Mouse (Mus musculus) CH12.LX (cell line): ENCODE measurements around the gene Zfp638. TPM values are rescaled to one million over a fixed set of nuclear protein-coding genes. Genes with fewer than 3 reads are reported as not detected.
A peak's percentile ranks its signal among the peaks of the same experiment; 100 is the strongest.

Source experiments
- DNase-seq: peaks from one replicate; pipeline ENCODE4 v3.0.0-alpha.2; 2013; ENCODE audit errors: extremely low read depth
- H3K27ac ChIP-seq: 2 replicates; pipeline ENCODE4 v1.5.1; 2012; ENCODE audit warnings: low read depth, mild to moderate bottlenecking, control low read depth, moderate library complexity; ENCODE audit not compliant: insufficient read depth
- H3K27me3 ChIP-seq: replicated peaks from 2 replicates; pipeline ENCODE3; 2012; ENCODE audit warnings: inconsistent platforms
- H3K36me3 ChIP-seq, 2 experiments: replicated peaks in 1 of 2; 2 replicates each; pipeline versions ENCODE3 to v1.6.1; 2012; ENCODE audit warnings: inconsistent platforms in 1 of 2, low read length in 1 of 2, mild to moderate bottlenecking in 1 of 2, mixed read lengths in 1 of 2, moderate library complexity in 1 of 2; ENCODE audit not compliant: control insufficient read depth in 1 of 2, insufficient read depth in 1 of 2
- H3K4me1 ChIP-seq, 2 experiments: 2 replicates each; pipeline ENCODE4 v1.6.1; 2012; ENCODE audit warnings: inconsistent platforms in 1 of 2, moderate library complexity in 1 of 2; ENCODE audit not compliant: insufficient read depth in 2 of 2, control insufficient read depth in 1 of 2
- H3K4me2 ChIP-seq: 2 replicates; pipeline ENCODE4 v1.6.1; 2012; ENCODE audit warnings: low read depth, mild to moderate bottlenecking, control low read depth; ENCODE audit not compliant: poor library complexity, insufficient read depth, severe bottlenecking
- H3K4me3 ChIP-seq, 3 experiments: fragments of 150-350 bp in 1 of 3; sonication (generic) in 1 of 3; replicated peaks in 1 of 3; 2 replicates each; pipeline versions ENCODE3 to v1.5.1; 2011 to 2012; ENCODE audit warnings: low read depth in 2 of 3, low read length in 2 of 3, mild to moderate bottlenecking in 2 of 3, moderate library complexity in 2 of 3, control low read depth in 1 of 3, improper control_type of control experiment in 1 of 3, inconsistent platforms in 1 of 3, mixed read lengths in 1 of 3; ENCODE audit not compliant: poor library complexity in 1 of 3
- H3K79me2 ChIP-seq: replicated peaks from 2 replicates; pipeline ENCODE4 v1.6.1; 2012; ENCODE audit warnings: mild to moderate bottlenecking, moderate library complexity; ENCODE audit not compliant: control insufficient read depth, poor library complexity, insufficient read depth, severe bottlenecking; ENCODE audit errors: extremely low read depth
- H3K9ac ChIP-seq: 2 replicates; pipeline ENCODE4 v1.6.1; 2012; ENCODE audit warnings: low read depth, mild to moderate bottlenecking, control low read depth, moderate library complexity; ENCODE audit not compliant: insufficient read depth
- H3K9me3 ChIP-seq: replicated peaks from 2 replicates; pipeline ENCODE3; 2012; ENCODE audit warnings: low read length, inconsistent platforms, mixed read lengths
- ELF1 ChIP-seq: IDR thresholded peaks from 2 replicates; pipeline ENCODE4 v1.6.1; 2014; ENCODE audit warnings: low read depth, mild to moderate bottlenecking, inconsistent platforms, low read length, improper control_type of control experiment
- EP300 ChIP-seq: IDR thresholded peaks from 2 replicates; pipeline ENCODE4 v1.6.1; 2011; ENCODE audit warnings: low read length, improper control_type of control experiment
- ETS1 ChIP-seq: conservative IDR thresholded peaks from 2 replicates; pipeline ENCODE4 v1.6.1; 2012; ENCODE audit warnings: low read depth, mild to moderate bottlenecking, inconsistent platforms, low read length, improper control_type of control experiment, moderate library complexity
- HCFC1 ChIP-seq: IDR thresholded peaks from 2 replicates; pipeline ENCODE4 v1.6.1; 2012; ENCODE audit warnings: low read depth, mild to moderate bottlenecking, inconsistent platforms, low read length, improper control_type of control experiment
- IRF4 ChIP-seq: IDR thresholded peaks from 2 replicates; pipeline ENCODE4 v1.6.1; 2014; ENCODE audit warnings: low read depth, mild to moderate bottlenecking, inconsistent platforms, low read length, improper control_type of control experiment
- JUN ChIP-seq: IDR thresholded peaks from 2 replicates; pipeline ENCODE4 v1.6.1; 2011; ENCODE audit warnings: low read depth, mild to moderate bottlenecking, low read length, improper control_type of control experiment, moderate library complexity; ENCODE audit not compliant: insufficient read depth
- JUND ChIP-seq: conservative IDR thresholded peaks from 2 replicates; pipeline ENCODE4 v1.6.1; 2011; ENCODE audit warnings: low read depth, low read length, improper control_type of control experiment
- KAT2A ChIP-seq: IDR thresholded peaks from 2 replicates; pipeline ENCODE4 v1.6.1; 2012; ENCODE audit warnings: low read length, improper control_type of control experiment, inconsistent platforms; ENCODE audit not compliant: insufficient replicate concordance
- MAFK ChIP-seq: IDR thresholded peaks from 2 replicates; pipeline ENCODE4 v1.6.1; 2011; ENCODE audit warnings: low read length, improper control_type of control experiment; ENCODE audit not compliant: insufficient replicate concordance
- MXI1 ChIP-seq: IDR thresholded peaks from 2 replicates; pipeline ENCODE4 v1.6.1; 2011; ENCODE audit warnings: mild to moderate bottlenecking, low read depth, low read length, improper control_type of control experiment
- NRF1 ChIP-seq: IDR thresholded peaks from 2 replicates; pipeline ENCODE4 v1.6.1; 2014; ENCODE audit warnings: low read depth, mild to moderate bottlenecking, inconsistent platforms, low read length, improper control_type of control experiment, moderate library complexity
- PAX5 ChIP-seq: IDR thresholded peaks from 2 replicates; pipeline ENCODE4 v1.6.1; 2012; ENCODE audit warnings: low read length, inconsistent platforms, mixed read lengths
- RAD21 ChIP-seq: IDR thresholded peaks from 2 replicates; pipeline ENCODE4 v1.6.1; 2011; ENCODE audit warnings: low read depth, mild to moderate bottlenecking, low read length, improper control_type of control experiment, moderate library complexity
- TBP ChIP-seq: conservative IDR thresholded peaks from 2 replicates; pipeline ENCODE4 v1.6.1; 2011; ENCODE audit warnings: low read depth, low read length, improper control_type of control experiment
- TCF12 ChIP-seq: IDR thresholded peaks from 2 replicates; pipeline ENCODE4 v1.6.1; 2014; ENCODE audit warnings: low read depth, mild to moderate bottlenecking, inconsistent platforms, low read length, improper control_type of control experiment
- USF2 ChIP-seq: conservative IDR thresholded peaks from 2 replicates; pipeline ENCODE4 v1.6.1; 2011; ENCODE audit warnings: low read depth, low read length, improper control_type of control experiment
- ZKSCAN1 ChIP-seq: IDR thresholded peaks from 2 replicates; pipeline ENCODE4 v1.6.1; 2012; ENCODE audit warnings: low read depth, inconsistent platforms, low read length, improper control_type of control experiment, borderline replicate concordance
- dilution Hi-C: fragments of 300-500 bp; cut with MboI; formaldehyde crosslinking; loops from 2 replicates; pipeline ENCODE4 v1.14.3; 2020; ENCODE audit warnings: low sequenced_read_pairs; ENCODE audit not compliant: extremely low pct_unique_long_range_greater_than_20kb, extremely low pct_ligation_motif_present
- in situ Hi-C: fragments of 300-500 bp; cut with MboI; formaldehyde crosslinking; loops from 3 replicates; pipeline ENCODE4 v1.14.3; 2019; ENCODE audit warnings: low sequenced_read_pairs, low pct_ligation_motif_present, low pct_unique_long_range_greater_than_20kb, mixed read lengths
- polyA plus RNA-seq: library from polyadenylated mRNA; unstranded; fragments of >175 nt; gene quantifications from 2 replicates; pipeline ENCODE4 v1.2.1, GENCODE M21; 2012; ENCODE audit warnings: low read depth; ENCODE audit not compliant: insufficient read length
- total RNA-seq, 2 experiments: library from RNA; depleted of rRNA; stranded (reverse); fragments of 300-350 nt in 1 of 2; fragments of >200 nt in 1 of 2; gene quantifications; 2 replicates each; pipeline ENCODE4 v1.2.3; 2012 to 2014

Gene Zfp638
- total and polyA plus RNA-seq, 3 experiments = 42.1 to 57.3 (median 48.0) TPM

DNA sequence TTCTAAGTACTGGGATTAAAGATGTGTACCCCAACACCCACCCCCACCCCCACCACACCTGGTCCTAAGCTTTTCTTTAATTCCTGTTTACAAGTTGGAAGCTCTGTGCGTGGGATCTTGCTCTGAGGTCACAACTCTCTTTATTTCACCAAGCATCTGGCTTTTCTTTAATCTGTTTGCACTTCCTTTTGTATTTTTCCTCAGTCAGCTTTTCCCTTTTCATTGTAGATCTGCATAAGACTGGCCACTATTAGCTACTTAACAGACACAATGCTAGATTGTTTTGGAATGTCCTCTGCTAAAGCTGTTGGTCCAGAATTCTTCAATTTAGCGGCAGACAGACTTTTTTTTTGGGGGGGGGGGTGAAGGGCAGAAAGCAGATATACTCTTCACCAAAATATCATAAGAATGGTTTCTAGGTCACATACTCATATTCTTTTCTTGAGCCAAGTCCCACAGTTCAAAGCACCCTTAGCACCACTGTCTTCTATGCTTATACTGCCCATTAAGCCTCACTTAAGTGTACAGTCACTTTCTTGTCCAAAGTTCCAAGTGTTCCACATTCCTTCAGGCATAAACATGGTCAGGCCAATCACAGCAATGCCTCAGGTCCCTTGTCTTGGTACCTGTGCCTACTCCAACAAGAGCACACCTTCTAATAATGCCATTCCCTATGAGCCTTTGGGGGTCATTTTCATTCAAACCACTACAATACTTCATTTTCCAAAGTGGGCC is 23.5 kb downstream of the Zfp638 start:
- no peaks in the 10 kb centered on the region for H3K79me2 ChIP-seq
- dilution Hi-C loops (no loop called here), in situ Hi-C loops (no loop called here)
- no peak overlapping the region for H3K4me2 ChIP-seq
- no peak overlapping the region for H3K27ac ChIP-seq
- no peaks in the 10 kb centered on the region for H3K9me3 ChIP-seq
- no peaks in the 10 kb centered on the region for H3K27me3 ChIP-seq
- H3K36me3 ChIP-seq = no peaks in the 10 kb centered on the region
- TF ChIP-seq ETS1 (no peak), RAD21 (no peak)
- no peak overlapping the region for H3K9ac ChIP-seq
- no peak for DNase-seq
- H3K4me1 ChIP-seq = peaks cover 14 to 28% of the 10 kb centered on the region in 2 experiments; a peak in 3 of 4 replicates
- H3K4me3 ChIP-seq = no peak overlapping the region

DNA sequence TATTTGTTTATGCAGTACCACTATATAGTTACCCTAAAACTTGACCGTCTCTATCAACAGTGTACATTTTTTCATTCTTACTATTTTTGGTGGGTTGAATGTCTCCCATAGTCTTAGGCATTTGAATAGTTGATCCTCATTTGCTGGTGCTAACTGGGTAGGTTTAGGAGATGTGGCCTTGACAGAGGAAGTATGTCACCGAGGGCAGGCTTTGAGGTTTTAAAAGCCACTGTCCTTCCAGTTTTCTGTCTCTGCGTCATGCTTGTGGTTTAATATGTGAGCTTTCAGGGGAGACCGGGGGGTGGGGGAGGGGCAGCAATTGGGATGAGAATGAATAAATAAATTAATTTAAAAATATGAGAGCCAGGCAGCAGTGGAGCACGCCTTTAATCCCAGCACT is 24.3 kb downstream of the Zfp638 start:
- H3K4me2 ChIP-seq = no peak overlapping the region; the same call in 1 of the 2 replicates
- dilution Hi-C loops = no loop called here
- DNase-seq = peak; percentile 36

DNA sequence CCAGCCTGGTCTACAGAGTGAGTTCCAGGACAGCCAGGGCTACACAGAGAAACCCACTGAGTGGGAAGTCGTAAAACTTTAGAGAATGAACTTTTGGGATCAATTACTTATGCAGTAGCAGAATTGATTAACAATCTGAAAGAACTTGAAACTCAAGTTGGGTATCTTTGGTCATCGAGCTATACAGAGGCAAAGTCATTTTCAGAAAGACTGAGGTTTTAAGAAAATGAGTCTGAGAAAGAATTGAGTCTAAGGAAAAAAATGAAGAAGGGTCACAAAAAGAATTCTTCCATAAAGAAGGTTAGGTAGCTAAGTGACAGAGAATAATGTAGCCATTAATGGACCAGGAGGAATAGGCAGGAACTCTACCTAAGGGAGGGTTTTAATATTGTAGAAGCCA is 24.8 kb downstream of the Zfp638 start:
- TF ChIP-seq JUN = peak; percentile 25; the same call in 1 of the 2 replicates
- no peak for TF ChIP-seq NRF1
- peak; percentile 67 for TF ChIP-seq JUND
- peak; percentile 69 for TF ChIP-seq IRF4
- TF ChIP-seq EP300 = peak; percentile 65
- Histone ChIP-seq H3K79me2 (no peaks in the 10 kb centered on the region), H3K9me3 (no peaks in the 10 kb centered on the region), H3K4me2 (no peak overlapping the region), H3K4me1 (peaks cover 14 to 22% of the 10 kb centered on the region in 2 experiments; a peak in 3 of 4 replicates), H3K4me3 (no peak overlapping the region), H3K9ac (no peak overlapping the region), H3K27ac (no peak overlapping the region), H3K27me3 (no peaks in the 10 kb centered on the region), H3K36me3 (no peaks in the 10 kb centered on the region)
- no peak for DNase-seq
- dilution Hi-C loops = no loop called here
- in situ Hi-C loops = no loop called here

More for the DNA sequence above, 24.3 kb downstream of the Zfp638 start:
- Histone ChIP-seq H3K4me3 (no peak overlapping the region), H3K79me2 (no peaks in the 10 kb centered on the region), H3K9ac (no peak overlapping the region), H3K27ac (no peak overlapping the region), H3K27me3 (no peaks in the 10 kb centered on the region), H3K4me1 (peaks cover 14 to 27% of the 10 kb centered on the region in 2 experiments; a peak in 3 of 4 replicates), H3K9me3 (no peaks in the 10 kb centered on the region), H3K36me3 (no peaks in the 10 kb centered on the region)
- in situ Hi-C loops = no loop called here
- TF ChIP-seq JUND (no peak), MXI1 (no peak), USF2 (no peak), PAX5 (no peak), ZKSCAN1 (no peak), MAFK (no peak), IRF4 (no peak), TCF12 (no peak), HCFC1 (no peak), ELF1 (no peak), TBP (no peak), KAT2A (no peak)
